Mouse (Mus musculus): ENCODE results near the gene Map3k12. TPM values are rescaled to one million over a fixed set of nuclear protein-coding genes. Genes with fewer than 3 reads are reported as not detected.

Map3k12 gene
- polyA plus RNA-seq, 1 experiment: 12.7 TPM

GRCm38 (mm10) chr15:102532106-102532900 lies 15.4 kb upstream of the Map3k12 start:
- no peak for DNase-seq
- Histone ChIP-seq H3K27me3 (ENCODE audit: control insufficient read depth, insufficient read depth, low read length) (no peaks in the 10 kb centered on the region), H3K27ac (ENCODE audit: control insufficient read depth, insufficient read depth, low read length) (no peak overlapping the region), H3K4me3 (ENCODE audit: control insufficient read depth, insufficient read depth, low read length) (no peak overlapping the region), H3K4me1 (replicated peaks; ENCODE audit: control insufficient read depth, insufficient read depth, low read length) (peaks cover 3% of the 10 kb centered on the region; the same call in 1 of the 2 replicates), H3K36me3 (ENCODE audit: control insufficient read depth, insufficient read depth, low read length) (peaks cover 62% of the 10 kb centered on the region)
- 98% methylated on average over 3 of the region's 3 CpGs for WGBS
- TF ChIP-seq CTCF (IDR thresholded peaks at IDR 0.05; ENCODE audit: borderline replicate concordance, control insufficient read depth, extremely low read depth, insufficient read depth, low read length, poor library complexity): no peak

GRCm38 (mm10) chr15:102531586-102531985 lies 14.7 kb upstream of the Map3k12 start:
- WGBS: 97% methylated on average over 4 of the region's 4 CpGs

DNA sequence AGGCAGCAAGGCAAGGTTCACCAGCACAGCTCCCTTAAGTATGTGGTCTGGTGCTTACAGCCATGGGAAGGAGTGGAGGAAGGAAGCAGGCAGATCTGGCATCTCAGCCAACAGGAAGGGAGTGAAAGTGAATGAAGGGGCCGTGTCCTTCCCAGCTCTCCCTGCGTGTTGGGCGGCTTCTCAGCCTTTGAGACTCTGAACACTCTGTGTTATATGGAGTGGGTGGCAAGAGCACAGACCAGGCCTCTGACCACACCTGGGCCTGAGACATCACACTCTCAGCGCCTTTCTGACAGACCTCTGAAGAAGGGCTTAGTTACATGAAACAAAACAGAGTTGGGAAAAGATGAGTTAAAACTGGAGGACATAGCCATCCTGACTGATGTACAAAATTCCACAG lies 13.7 kb upstream of the Map3k12 start:
- Histone ChIP-seq H3K27ac (ENCODE audit: control insufficient read depth, insufficient read depth, low read length) (no peak overlapping the region), H3K4me1 (replicated peaks; ENCODE audit: control insufficient read depth, insufficient read depth, low read length) (peaks cover 9% of the 10 kb centered on the region), H3K36me3 (ENCODE audit: control insufficient read depth, insufficient read depth, low read length) (peaks cover 47% of the 10 kb centered on the region), H3K27me3 (ENCODE audit: control insufficient read depth, insufficient read depth, low read length) (no peaks in the 10 kb centered on the region), H3K4me3 (ENCODE audit: control insufficient read depth, insufficient read depth, low read length) (no peak overlapping the region)
- WGBS: 90% methylated on average over 4 of the region's 4 CpGs
- no peak for DNase-seq
- no peak for TF ChIP-seq CTCF (IDR thresholded peaks at IDR 0.05; ENCODE audit: borderline replicate concordance, control insufficient read depth, extremely low read depth, insufficient read depth, low read length, poor library complexity)

More at GRCm38 (mm10) chr15:102531586-102531985, 14.7 kb upstream of the Map3k12 start:
- no peak overlapping the region for H3K27ac ChIP-seq (ENCODE audit: control insufficient read depth, insufficient read depth, low read length)
- peaks cover 57% of the 10 kb centered on the region for H3K36me3 ChIP-seq (ENCODE audit: control insufficient read depth, insufficient read depth, low read length)
- H3K4me1 ChIP-seq (replicated peaks; ENCODE audit: control insufficient read depth, insufficient read depth, low read length): peaks cover 4% of the 10 kb centered on the region
- no peak overlapping the region for H3K4me3 ChIP-seq (ENCODE audit: control insufficient read depth, insufficient read depth, low read length)
- no peak for DNase-seq
- no peak for TF ChIP-seq CTCF (IDR thresholded peaks at IDR 0.05; ENCODE audit: borderline replicate concordance, control insufficient read depth, extremely low read depth, insufficient read depth, low read length, poor library complexity)
- no peak for TF ChIP-seq POLR2A (IDR thresholded peaks at IDR 0.05; ENCODE audit: control insufficient read depth, extremely low read depth, insufficient read depth, low read length, poor library complexity)
- H3K27me3 ChIP-seq (ENCODE audit: control insufficient read depth, insufficient read depth, low read length): no peaks in the 10 kb centered on the region

- DNase-seq: no peak
- Histone ChIP-seq H3K4me1 (replicated peaks; ENCODE audit: control insufficient read depth, insufficient read depth, low read length) (peaks cover 13% of the 10 kb centered on the region), H3K27ac (ENCODE audit: control insufficient read depth, insufficient read depth, low read length) (no peak overlapping the region), H3K36me3 (ENCODE audit: control insufficient read depth, insufficient read depth, low read length) (peaks cover 36% of the 10 kb centered on the region), H3K27me3 (ENCODE audit: control insufficient read depth, insufficient read depth, low read length) (no peaks in the 10 kb centered on the region), H3K4me3 (ENCODE audit: control insufficient read depth, insufficient read depth, low read length) (no peak overlapping the region)
- TF ChIP-seq CTCF (IDR thresholded peaks at IDR 0.05; ENCODE audit: borderline replicate concordance, control insufficient read depth, extremely low read depth, insufficient read depth, low read length, poor library complexity) (no peak), POLR2A (IDR thresholded peaks at IDR 0.05; ENCODE audit: control insufficient read depth, extremely low read depth, insufficient read depth, low read length, poor library complexity) (no peak)
- WGBS: 100% methylated on average over 1 of the region's 1 CpGs
These were observed 11.5 kb upstream of the Map3k12 start for GRCm38 (mm10) chr15:102528396-102528795.

DNA sequence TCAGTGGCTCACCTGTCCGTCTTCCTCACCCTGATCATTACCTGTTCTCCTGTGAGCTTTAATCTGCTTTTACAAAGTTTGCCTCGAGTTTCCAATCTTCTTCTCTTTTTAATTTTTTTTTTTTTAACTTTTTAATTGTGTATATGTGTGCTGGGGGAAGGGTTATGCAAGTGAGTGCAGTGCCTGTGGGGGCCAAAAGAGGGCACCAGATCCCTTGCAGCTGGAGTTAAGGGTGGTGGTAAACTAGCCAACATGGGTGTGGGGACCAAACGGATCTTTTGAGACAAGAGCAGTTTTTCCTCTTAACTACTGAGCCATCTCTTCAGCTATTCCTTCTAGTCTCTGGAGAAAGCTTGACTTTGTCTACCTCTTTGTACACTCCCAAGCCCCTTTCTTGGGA lies 11.1 kb upstream of the Map3k12 start:
- no peaks in the 10 kb centered on the region for H3K27me3 ChIP-seq (ENCODE audit: control insufficient read depth, insufficient read depth, low read length)
- 88% methylated on average over 3 of the region's 3 CpGs for whole genome bisulfite sequencing
- no peak overlapping the region for H3K27ac ChIP-seq (ENCODE audit: control insufficient read depth, insufficient read depth, low read length)
- TF ChIP-seq CTCF (IDR thresholded peaks at IDR 0.05; ENCODE audit: borderline replicate concordance, control insufficient read depth, extremely low read depth, insufficient read depth, low read length, poor library complexity) (no peak), POLR2A (IDR thresholded peaks at IDR 0.05; ENCODE audit: control insufficient read depth, extremely low read depth, insufficient read depth, low read length, poor library complexity) (no peak)
- peaks cover 13% of the 10 kb centered on the region for H3K4me1 ChIP-seq (replicated peaks; ENCODE audit: control insufficient read depth, insufficient read depth, low read length)
- H3K36me3 ChIP-seq (ENCODE audit: control insufficient read depth, insufficient read depth, low read length): peaks cover 31% of the 10 kb centered on the region
- no peak for DNase-seq
- H3K4me3 ChIP-seq (ENCODE audit: control insufficient read depth, insufficient read depth, low read length): no peak overlapping the region

GRCm38 (mm10) chr15:102526111-102527002 lies 9.5 kb upstream of the Map3k12 start:
- DNase-seq: no peak
- peaks cover 13% of the 10 kb centered on the region for H3K4me1 ChIP-seq (replicated peaks; ENCODE audit: control insufficient read depth, insufficient read depth, low read length)
- 16% methylated on average over 6 of the region's 6 CpGs for WGBS
- H3K27ac ChIP-seq (ENCODE audit: control insufficient read depth, insufficient read depth, low read length): peak overlapping the region; percentile 75
- H3K27me3 ChIP-seq (ENCODE audit: control insufficient read depth, insufficient read depth, low read length): no peaks in the 10 kb centered on the region
- no peak for TF ChIP-seq POLR2A (IDR thresholded peaks at IDR 0.05; ENCODE audit: control insufficient read depth, extremely low read depth, insufficient read depth, low read length, poor library complexity)
- TF ChIP-seq CTCF (IDR thresholded peaks at IDR 0.05; ENCODE audit: borderline replicate concordance, control insufficient read depth, extremely low read depth, insufficient read depth, low read length, poor library complexity): no peak
- H3K36me3 ChIP-seq (ENCODE audit: control insufficient read depth, insufficient read depth, low read length): peaks cover 17% of the 10 kb centered on the region
- no peak overlapping the region for H3K4me3 ChIP-seq (ENCODE audit: control insufficient read depth, insufficient read depth, low read length)

Data from thymus, adult 2 months (tissue).